Mouse (Mus musculus): ENCODE measurements at regions not wholly inside any gene's neighbourhood (a gene's known extent, or its start where the extent isn't known, plus 50 kb on each side); places are given as distances from the start of the nearest gene placed in this dataset.
A peak's percentile ranks its signal among the peaks of the same experiment; 100 is the strongest.

GRCm38 (mm10) chr7:73629182-73629581 is 87.6 kb upstream of the Chd2 start:
- peaks cover 34% of the 10 kb centered on the region for H3K27me3 ChIP-seq (ENCODE audit: insufficient read depth, poor library complexity, severe bottlenecking)
- H3K4me1 ChIP-seq (replicated peaks), result peaks cover 10% of the 10 kb centered on the region
- H3K9me3 ChIP-seq, result peaks cover 6% of the 10 kb centered on the region; the same call in 1 of the 2 replicates
- WGBS, result 94% methylated on average over 2 of the region's 2 CpGs
- H3K27ac ChIP-seq, result no peak overlapping the region
- no peak overlapping the region for H3K4me3 ChIP-seq
- no peaks in the 10 kb centered on the region for H3K36me3 ChIP-seq
- no peak for DNase-seq (ENCODE audit: low spot score)

- H3K27ac ChIP-seq, result no peak overlapping the region
- H3K36me3 ChIP-seq, result no peaks in the 10 kb centered on the region
- WGBS, result under 1% methylated on average over 6 of the region's 6 CpGs
- H3K4me3 ChIP-seq, result no peak overlapping the region
- H3K27me3 ChIP-seq (ENCODE audit: insufficient read depth, poor library complexity, severe bottlenecking), result peaks cover 23% of the 10 kb centered on the region
- H3K4me1 ChIP-seq (replicated peaks), result peaks cover 10% of the 10 kb centered on the region
- DNase-seq (ENCODE audit: low spot score), result peak; percentile 56
- H3K9me3 ChIP-seq, result peaks cover 6% of the 10 kb centered on the region; the same call in 1 of the 2 replicates
Observed at GRCm38 (mm10) chr7:73628071-73628470, 86.4 kb upstream of the Chd2 start.

GRCm38 (mm10) chr7:73626291-73626690 is 84.7 kb upstream of the Chd2 start:
- Histone ChIP-seq H3K4me3 (no peak overlapping the region), H3K27ac (no peak overlapping the region), H3K9me3 (no peaks in the 10 kb centered on the region), H3K36me3 (no peaks in the 10 kb centered on the region), H3K4me1 (replicated peaks) (peaks cover 15% of the 10 kb centered on the region), H3K27me3 (ENCODE audit: insufficient read depth, poor library complexity, severe bottlenecking) (peaks cover 17% of the 10 kb centered on the region)
- 85% methylated on average over 7 of the region's 7 CpGs for WGBS
- DNase-seq (ENCODE audit: low spot score), result no peak

DNA sequence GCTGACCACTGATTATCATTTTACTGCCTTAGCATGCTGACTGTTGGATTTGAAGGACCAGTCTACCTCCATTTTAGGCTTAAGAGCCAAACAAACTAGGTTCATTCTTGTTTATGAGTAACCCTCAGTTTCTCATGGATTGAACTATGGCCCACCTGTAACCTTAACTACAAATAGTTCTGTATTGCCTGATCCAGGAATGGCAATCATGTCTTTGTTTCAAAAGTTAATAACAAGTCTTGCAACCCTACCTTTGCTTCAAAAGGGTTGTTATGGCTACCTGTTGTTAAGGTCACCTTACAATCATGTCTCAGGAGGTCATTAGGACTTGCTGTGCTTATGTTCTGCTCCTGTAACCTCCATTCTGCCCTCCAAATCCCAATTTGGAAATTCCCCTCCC is 84.0 kb upstream of the Chd2 start:
- H3K27ac ChIP-seq, result no peak overlapping the region
- H3K4me3 ChIP-seq, result no peak overlapping the region
- no peak for DNase-seq (ENCODE audit: low spot score)
- H3K36me3 ChIP-seq, result no peaks in the 10 kb centered on the region
- H3K27me3 ChIP-seq (ENCODE audit: insufficient read depth, poor library complexity, severe bottlenecking), result peaks cover 17% of the 10 kb centered on the region
- no peaks in the 10 kb centered on the region for H3K9me3 ChIP-seq
- peaks cover 12% of the 10 kb centered on the region for H3K4me1 ChIP-seq (replicated peaks)

DNA sequence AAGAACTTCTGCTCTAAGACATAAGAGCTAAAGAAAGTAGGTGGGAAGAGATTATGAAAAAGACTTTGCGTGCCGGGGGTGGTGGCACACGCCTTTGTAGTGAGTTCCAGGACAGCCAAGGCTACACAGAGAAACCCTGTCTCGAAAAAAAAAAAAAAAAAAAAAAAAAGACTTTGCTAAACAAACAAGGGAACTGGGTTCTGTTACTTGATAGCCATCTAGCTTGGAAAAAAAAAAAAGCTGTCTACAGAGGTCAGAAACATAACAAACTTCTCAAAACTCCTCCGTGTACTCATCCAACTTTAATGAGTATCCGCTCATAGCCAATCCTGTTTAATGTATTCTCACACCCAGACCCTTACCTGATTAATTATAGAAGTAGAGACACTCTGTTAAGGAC is 83.4 kb upstream of the Chd2 start:
- Histone ChIP-seq H3K27ac (no peak overlapping the region), H3K36me3 (no peaks in the 10 kb centered on the region), H3K4me1 (replicated peaks) (peaks cover 10% of the 10 kb centered on the region; the same call in 1 of the 2 replicates), H3K27me3 (ENCODE audit: insufficient read depth, poor library complexity, severe bottlenecking) (peaks cover 14% of the 10 kb centered on the region), H3K4me3 (no peak overlapping the region), H3K9me3 (no peaks in the 10 kb centered on the region)
- no peak for DNase-seq (ENCODE audit: low spot score)
- 74% methylated on average over 6 of the region's 6 CpGs for WGBS

GRCm38 (mm10) chr7:73624093-73624600 is 82.5 kb upstream of the Chd2 start:
- DNase-seq (ENCODE audit: low spot score), result no peak
- H3K4me1 ChIP-seq (replicated peaks), result peaks cover 11% of the 10 kb centered on the region
- 84% methylated on average over 3 of the region's 3 CpGs for WGBS

DNA sequence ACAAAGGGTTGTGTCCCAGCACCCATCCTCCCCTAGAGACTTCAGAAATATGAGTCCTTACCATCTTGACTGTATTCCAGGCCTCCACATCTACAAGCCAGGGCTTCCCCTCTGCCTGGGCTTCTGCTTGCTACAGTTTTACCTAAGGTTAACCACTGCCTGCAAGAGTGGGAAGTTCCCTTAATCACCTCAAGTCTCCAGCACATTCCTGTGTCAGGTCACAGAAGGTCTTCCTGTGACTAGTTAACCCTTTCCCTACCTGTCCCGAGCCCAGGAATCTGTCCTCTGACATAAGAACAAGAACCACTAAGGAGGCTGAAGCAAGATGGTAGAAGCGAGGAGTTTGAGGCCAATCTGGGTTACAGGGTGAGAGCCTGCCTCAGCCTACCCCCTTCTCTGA is 80.8 kb upstream of the Chd2 start:
- no peak for DNase-seq (ENCODE audit: low spot score)
- Histone ChIP-seq H3K9me3 (no peaks in the 10 kb centered on the region), H3K27ac (0 out of 2 replicates have a peak overlapping the region, but pooled peaks have one; percentile 41), H3K4me1 (replicated peaks) (peaks cover 13% of the 10 kb centered on the region), H3K36me3 (no peaks in the 10 kb centered on the region), H3K27me3 (ENCODE audit: insufficient read depth, poor library complexity, severe bottlenecking) (no peaks in the 10 kb centered on the region), H3K4me3 (no peak overlapping the region)
- 85% methylated on average over 2 of the region's 2 CpGs for WGBS

More at GRCm38 (mm10) chr7:73624093-73624600, 82.5 kb upstream of the Chd2 start:
- Histone ChIP-seq H3K27ac (no peak overlapping the region), H3K9me3 (no peaks in the 10 kb centered on the region), H3K36me3 (no peaks in the 10 kb centered on the region), H3K27me3 (ENCODE audit: insufficient read depth, poor library complexity, severe bottlenecking) (peaks cover 6% of the 10 kb centered on the region), H3K4me3 (no peak overlapping the region)

DNA sequence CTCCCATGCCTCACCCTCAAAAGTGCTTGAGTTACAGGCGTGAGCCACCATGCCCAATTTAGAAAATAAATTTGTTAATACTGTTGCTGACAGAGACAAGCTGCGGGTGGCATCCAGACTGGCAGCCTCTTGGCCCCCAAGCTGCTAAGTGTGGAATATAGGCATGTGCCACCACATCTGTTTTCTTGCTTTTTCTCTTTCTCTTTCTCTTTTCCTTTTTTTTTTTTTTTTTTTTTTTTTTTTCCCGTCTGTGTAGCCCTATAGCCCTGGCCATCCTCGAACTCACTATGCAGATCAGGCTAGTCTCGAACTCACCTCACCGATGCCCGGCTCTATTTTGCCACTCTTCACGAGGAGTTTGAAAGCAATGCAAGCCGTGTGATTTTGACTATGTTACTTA is 78.7 kb upstream of the Chd2 start:
- 91% methylated on average over 9 of the region's 9 CpGs for WGBS
- H3K4me1 ChIP-seq (replicated peaks), result peaks cover 30% of the 10 kb centered on the region
- H3K9me3 ChIP-seq, result no peaks in the 10 kb centered on the region
- 0 out of 2 replicates have a peak overlapping the region, but pooled peaks have one; percentile 1 for H3K27ac ChIP-seq
- no peaks in the 10 kb centered on the region for H3K27me3 ChIP-seq (ENCODE audit: insufficient read depth, poor library complexity, severe bottlenecking)
- no peak for DNase-seq (ENCODE audit: low spot score)
- H3K4me3 ChIP-seq, result no peak overlapping the region
- H3K36me3 ChIP-seq, result no peaks in the 10 kb centered on the region

DNA sequence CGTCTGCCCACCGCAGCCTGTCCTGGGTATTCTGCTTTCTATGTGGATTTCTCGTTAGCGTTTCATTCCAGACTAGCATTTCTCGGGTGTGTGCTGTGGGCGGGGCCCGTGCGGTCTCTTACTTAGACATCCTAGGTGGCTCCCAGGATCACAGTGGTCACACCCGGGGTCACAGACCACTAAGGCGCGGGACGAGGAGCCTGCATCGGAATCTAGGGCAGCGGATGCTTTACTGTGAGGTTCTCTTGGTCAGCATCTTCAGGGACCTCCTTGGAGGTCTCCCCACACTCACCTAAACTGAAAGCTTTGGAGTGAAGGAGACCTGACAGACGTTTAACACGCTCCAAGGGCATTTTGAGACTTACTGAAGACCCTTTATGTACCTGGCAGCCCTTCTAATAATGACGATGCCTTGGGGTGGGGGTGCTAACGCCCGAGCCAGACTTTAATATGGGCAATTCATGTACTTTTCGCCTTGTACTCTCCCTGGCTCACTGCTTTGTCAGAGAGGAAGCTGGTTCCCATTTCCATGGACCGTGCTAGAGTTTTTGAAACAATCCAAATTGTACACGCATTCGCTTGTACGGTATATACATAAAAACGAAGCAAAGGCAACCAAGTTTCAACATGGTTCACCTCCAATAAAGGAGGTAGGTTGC is 77.3 kb upstream of the Chd2 start:
- Histone ChIP-seq H3K36me3 (no peaks in the 10 kb centered on the region), H3K27ac (peak overlapping the region; percentile 100), H3K27me3 (ENCODE audit: insufficient read depth, poor library complexity, severe bottlenecking) (no peaks in the 10 kb centered on the region), H3K4me3 (peak overlapping the region; percentile 70), H3K9me3 (no peaks in the 10 kb centered on the region), H3K4me1 (replicated peaks) (peaks cover 36% of the 10 kb centered on the region)
- WGBS, result 17% methylated on average over 25 of the region's 25 CpGs
- no peak for DNase-seq (ENCODE audit: low spot score)

- DNase-seq (ENCODE audit: low spot score), result peak; percentile 99
- no peaks in the 10 kb centered on the region for H3K9me3 ChIP-seq
- peaks cover 36% of the 10 kb centered on the region for H3K4me1 ChIP-seq (replicated peaks)
- H3K4me3 ChIP-seq, result peak overlapping the region; percentile 70
- H3K27me3 ChIP-seq (ENCODE audit: insufficient read depth, poor library complexity, severe bottlenecking), result no peaks in the 10 kb centered on the region
- WGBS, result under 1% methylated on average over 85 of the region's 86 CpGs
- H3K36me3 ChIP-seq, result no peaks in the 10 kb centered on the region
- peak overlapping the region; percentile 100 for H3K27ac ChIP-seq
Observed at GRCm38 (mm10) chr7:73617910-73618757, 76.5 kb upstream of the Chd2 start.

DNA sequence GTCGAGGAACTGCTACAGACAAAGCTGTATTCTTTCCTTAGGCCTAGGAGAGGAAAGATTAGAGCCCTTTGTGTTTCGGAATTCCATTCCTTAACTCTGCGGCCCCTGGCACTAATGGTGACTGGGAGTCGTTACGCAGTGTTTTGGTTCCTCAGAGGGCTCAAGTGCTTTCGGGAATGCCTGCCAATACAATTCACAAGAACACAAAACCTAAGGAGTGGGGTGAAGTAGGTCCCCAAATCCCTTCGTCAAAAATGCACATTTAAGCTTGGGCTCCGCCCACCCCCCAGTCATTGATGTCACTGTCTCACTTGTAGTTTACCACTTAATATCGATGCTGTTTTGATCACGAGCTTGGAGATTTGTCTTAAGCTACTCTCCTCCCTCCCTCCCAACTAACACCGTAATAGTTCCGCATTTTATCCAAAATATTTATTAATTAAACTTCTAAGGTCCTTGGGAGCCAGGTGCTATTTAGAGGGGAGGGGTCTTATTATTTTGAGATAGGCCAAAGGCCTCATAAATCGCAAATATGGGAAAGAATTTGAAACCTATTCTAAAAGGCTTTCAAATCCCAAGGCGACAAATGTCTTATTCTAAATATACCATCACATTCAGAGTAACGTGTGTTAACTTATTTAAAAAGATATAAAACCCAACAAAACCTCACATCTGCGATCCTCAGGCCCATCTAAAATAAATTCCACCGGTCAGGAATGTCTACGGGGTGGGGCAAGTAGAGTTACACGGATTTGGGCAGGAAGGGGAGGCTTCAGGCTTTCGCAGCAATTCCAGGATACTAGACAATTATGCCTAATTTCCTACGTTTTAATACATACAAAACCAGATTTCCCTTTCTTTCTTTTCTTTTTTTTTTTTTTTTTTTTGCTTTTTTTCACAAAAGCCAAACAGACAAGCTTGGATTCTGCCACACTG is 75.6 kb upstream of the Chd2 start:
- Histone ChIP-seq H3K27ac (peak overlapping the region; percentile 100), H3K4me1 (replicated peaks) (peaks cover 32% of the 10 kb centered on the region)
- WGBS, result 5% methylated on average over 21 of the region's 21 CpGs

DNA sequence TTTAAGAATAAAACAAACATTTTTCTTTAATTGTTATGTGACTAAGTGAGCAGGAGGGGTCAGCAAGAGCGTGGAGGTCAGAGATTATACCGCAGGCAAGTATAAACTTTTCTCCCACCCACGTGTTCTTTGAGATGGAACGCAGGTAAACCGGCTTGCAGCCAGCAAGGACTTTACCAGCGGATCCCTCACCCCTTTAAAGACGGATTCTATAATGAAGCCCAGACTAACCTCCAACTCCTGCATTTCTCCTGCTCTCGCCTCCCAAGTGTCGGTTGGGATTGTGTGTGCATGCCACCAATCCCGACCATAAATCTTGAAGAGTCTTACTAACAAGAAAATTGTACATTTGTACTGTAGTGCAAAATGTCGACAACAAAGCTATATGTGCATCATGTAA is 74.4 kb upstream of the Chd2 start:
- H3K9me3 ChIP-seq, result no peaks in the 10 kb centered on the region
- H3K4me1 ChIP-seq (replicated peaks), result peaks cover 30% of the 10 kb centered on the region
- no peaks in the 10 kb centered on the region for H3K36me3 ChIP-seq
- no peaks in the 10 kb centered on the region for H3K27me3 ChIP-seq (ENCODE audit: insufficient read depth, poor library complexity, severe bottlenecking)
- 44% methylated on average over 11 of the region's 11 CpGs for WGBS
- H3K4me3 ChIP-seq, result peak overlapping the region; percentile 70; the same call in 1 of the 2 replicates
- peak overlapping the region; percentile 100 for H3K27ac ChIP-seq
- DNase-seq (ENCODE audit: low spot score), result no peak

More for the DNA sequence above, 75.6 kb upstream of the Chd2 start:
- no peaks in the 10 kb centered on the region for H3K9me3 ChIP-seq
- no peaks in the 10 kb centered on the region for H3K36me3 ChIP-seq
- H3K27me3 ChIP-seq (ENCODE audit: insufficient read depth, poor library complexity, severe bottlenecking), result no peaks in the 10 kb centered on the region
- DNase-seq (ENCODE audit: low spot score), result peak; percentile 66
- peak overlapping the region; percentile 70 for H3K4me3 ChIP-seq
